Mouse (Mus musculus) gastrocnemius, postnatal 36 days (tissue): ENCODE results near the gene Agr3. TPM values are rescaled to one million over a fixed set of nuclear protein-coding genes. Genes with fewer than 3 reads are reported as not detected.

Experiments
- DNase-seq, 2 experiments: peaks; one replicate each; pipeline ENCODE4 v3.0.0; 2022
- intact Hi-C: fragments of 180-260 bp; cut with DNase I; formaldehyde crosslinking; loops from one replicate; pipeline ENCODE4 v1.15.1; 2025
- total RNA-seq, 2 experiments: library from RNA; stranded (reverse); gene quantifications; 2 replicates each; pipeline ENCODE4 v1.2.3; 2021

Agr3 gene
- total RNA-seq, 2 experiments from 2014 or later: not detected

DNA sequence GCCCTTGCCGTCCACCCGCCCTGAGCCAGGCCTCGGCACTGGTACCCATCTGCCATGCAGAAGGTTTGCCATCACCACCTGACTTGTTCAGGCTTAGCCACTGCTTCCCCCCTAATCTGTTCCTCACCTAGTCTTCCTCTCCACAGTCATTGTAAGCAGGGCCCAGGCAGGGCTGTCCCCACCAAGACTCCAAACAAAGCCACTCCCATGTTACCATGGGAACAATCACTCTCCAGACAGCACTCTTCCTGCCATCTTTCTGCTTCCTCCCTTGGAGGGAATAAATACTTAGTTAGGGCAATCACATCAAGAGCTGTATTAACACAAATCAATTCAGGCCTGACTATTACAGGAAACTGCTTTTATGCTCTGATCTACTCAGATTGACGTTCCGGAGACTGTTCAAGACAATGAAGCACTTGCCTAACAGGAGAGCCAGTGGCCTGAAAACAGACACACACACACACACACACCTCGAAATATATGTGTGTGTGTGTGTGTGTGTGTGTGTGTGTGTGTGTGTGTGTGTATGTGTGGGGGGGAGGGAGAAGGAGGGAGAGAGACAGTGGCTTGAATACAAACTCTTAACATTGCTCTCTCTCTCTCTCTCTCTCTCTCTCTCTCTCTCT, 56.4 kb downstream of the Agr3 start:
- no peak for DNase-seq
- intact Hi-C loops: no loop called here

DNA sequence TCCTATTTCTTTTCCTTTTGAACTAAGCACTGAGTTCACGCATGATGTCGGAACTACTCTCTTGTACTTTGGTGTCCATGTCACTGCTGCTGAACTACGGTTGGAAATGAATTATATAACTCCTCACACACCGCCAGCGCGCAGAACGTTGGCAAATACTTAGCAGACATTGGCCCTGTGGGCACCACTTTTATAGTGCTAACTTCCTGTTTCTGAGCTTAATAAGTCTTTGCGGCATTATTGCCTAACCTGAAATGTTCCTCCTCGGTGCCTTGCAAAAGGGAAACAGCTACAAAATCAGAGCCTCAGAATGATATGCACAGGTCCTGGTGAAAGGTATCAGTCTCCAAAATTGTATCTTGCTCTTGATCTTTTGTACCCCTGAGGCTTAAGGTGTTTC, 58.1 kb downstream of the Agr3 start:
- intact Hi-C loops: no loop called here
- no peak for DNase-seq

DNA sequence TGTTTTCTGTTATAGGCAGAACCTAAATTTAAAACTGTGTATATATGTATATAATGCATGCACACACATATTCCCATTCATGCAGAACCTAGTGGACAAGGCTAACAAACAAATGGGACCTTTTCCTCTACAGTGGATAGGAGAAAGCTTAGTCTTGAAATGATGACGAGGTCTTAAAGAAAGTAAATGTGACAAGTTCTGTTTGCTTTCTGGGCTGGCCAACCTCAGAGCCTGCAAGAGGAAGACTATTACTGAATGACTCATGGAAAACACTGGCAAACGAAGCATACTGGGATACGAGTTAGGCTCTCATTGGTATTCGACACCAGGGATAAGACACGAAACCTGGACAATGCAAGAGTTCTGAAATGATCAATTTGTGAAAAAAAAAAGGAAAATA, 59.3 kb downstream of the Agr3 start:
- intact Hi-C loops: no loop called here
- no peak for DNase-seq

DNA sequence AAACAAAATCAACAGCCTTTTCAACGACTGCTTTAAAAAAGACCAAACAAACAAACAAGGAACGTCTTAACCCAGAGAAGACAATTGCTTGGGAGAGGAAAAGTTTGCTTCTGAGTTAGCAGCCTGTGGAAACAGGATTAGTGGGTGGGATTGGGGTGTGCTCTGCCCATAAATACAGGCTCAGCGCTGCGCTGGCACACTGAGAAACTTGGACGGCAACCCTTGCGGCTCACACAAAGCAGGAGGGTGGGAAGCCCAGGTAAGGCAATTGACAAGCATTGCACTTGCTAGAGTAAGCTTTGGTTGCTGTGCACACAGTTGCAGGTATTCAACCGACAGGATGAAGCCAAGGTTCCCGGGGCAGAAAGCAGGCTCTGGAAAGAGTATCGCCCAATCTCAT, 67.3 kb downstream of the Agr3 start, which contains the start of gene Agr2:
Gene Agr2, plus strand, starts transcription at position 197 of the 400 bp plus-strand sequence.
- intact Hi-C loops: no loop called here
- no peak for DNase-seq

DNA sequence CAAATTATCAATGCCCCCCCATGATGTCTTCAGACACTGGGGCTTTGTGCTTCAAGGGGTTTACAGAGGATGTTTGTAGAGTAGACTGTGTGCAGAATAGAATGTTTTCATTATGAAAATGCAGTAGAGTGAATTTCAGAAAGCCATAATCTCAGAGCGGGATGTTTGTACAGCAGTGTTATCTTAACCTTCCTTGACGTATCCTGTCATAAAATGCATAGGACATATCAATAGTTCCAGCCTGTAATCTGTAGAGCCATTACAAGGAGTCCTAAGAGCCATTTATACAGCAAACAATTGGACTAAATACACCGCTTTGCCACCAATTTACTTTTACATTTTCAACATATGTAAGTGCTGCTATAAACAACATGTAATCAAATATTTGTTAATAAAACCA, 68.2 kb downstream of the Agr3 start:
- intact Hi-C loops: no loop called here

DNA sequence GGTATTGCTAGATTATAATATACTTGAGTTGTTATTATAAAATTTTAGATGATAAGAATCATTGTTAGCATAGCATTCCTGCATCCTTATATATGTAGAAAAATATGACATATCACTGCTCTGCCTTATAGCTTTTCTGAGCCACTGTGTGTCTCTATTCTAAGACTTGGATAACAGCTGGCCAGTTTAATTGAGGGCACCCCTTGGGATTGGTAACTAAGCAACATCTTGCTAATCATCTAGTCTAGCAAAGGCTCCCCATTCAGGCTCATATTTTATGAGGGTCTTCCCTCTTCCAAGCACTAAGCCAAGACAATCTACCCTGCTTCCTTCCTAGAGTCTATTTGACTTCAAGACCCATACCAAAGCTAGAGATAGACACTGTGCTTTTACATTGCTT, 68.7 kb downstream of the Agr3 start:
- intact Hi-C loops: no loop called here
- no peak for DNase-seq

More for the DNA sequence above, 68.2 kb downstream of the Agr3 start:
- DNase-seq: no peak

DNA sequence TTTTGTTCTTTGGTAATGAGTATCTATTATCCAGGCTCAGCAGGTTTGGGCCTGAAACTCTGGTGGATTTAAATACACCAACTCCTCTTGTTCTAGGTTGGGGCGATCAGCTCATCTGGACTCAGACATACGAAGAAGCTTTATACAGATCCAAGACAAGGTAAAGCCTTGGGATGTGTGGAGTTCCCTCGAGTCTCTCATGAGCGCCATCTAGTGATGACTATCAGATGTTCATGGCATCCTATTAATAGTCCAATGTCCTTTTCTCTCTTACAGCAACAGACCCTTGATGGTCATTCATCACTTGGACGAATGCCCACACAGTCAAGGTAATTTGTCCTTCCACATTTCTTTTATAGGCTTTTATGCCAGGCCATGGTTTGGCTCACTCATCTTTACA, 70.4 kb downstream of the Agr3 start:
- DNase-seq: no peak
- intact Hi-C loops: loop anchor here (1.0 kb wide), 1 partner anchor 99 kb away; no protein-coding TSS in a partner anchor

Other genes starting within 250 kb of the Agr3 start
- gene Agr2, start 67.3 kb downstream of the Agr3 start, total RNA-seq: not detected
- 10 to 100 TPM; 21.2 to 24.1 TPM for gene Tspan13, start 116.9 kb downstream of the Agr3 start, total RNA-seq
- gene Ankmy2, start 231.5 kb downstream of the Agr3 start, total RNA-seq: 1 to 10 TPM; 5.6 to 6.6 TPM
- 100 to 1,000 TPM in 1 of 2 experiments, 10 to 100 TPM in 1; 98.9 to 109 TPM for gene Bzw2, start 232.5 kb downstream of the Agr3 start, total RNA-seq